Mouse (Mus musculus): ENCODE measurements around the gene H60b.
"Not testable (repeated sequence)": the region's sequence is repeated elsewhere in the genome, so short reads cannot be mapped to it uniquely, and the experiment has no call there.

The H60b gene

DNA sequence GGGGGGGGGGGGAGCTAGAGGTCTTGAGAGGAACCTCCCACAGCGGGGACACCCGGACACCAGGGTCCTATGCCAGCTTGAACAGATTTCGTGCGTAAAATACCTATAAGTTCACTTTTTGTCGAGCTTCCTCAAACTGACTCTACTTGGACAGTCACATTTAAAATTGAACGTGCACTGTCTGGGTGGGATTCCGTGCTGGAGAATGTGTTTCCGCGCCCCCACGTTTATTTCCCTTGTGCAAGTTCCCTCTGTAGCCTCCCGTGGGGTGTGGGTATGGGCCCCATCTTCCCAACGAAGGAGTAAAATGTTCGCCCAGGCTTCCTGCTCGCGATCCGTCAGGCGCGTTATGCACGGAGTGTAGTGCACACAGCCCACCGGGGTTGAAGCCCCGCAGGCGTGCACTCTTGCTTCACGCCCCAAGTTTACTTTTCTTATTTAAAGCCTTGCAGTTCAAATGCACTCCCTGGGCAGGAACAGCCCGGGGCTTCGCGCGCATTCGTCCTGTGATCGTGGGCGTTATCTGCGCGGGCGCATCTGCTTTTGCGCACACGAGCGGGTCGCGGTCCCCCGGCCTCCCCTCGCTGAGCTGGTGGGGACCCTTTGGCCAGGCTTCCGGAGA lies 115.4 kb downstream of the H60b start:
- no peak for DNase-seq (ENCODE audit: low spot score)

DNA sequence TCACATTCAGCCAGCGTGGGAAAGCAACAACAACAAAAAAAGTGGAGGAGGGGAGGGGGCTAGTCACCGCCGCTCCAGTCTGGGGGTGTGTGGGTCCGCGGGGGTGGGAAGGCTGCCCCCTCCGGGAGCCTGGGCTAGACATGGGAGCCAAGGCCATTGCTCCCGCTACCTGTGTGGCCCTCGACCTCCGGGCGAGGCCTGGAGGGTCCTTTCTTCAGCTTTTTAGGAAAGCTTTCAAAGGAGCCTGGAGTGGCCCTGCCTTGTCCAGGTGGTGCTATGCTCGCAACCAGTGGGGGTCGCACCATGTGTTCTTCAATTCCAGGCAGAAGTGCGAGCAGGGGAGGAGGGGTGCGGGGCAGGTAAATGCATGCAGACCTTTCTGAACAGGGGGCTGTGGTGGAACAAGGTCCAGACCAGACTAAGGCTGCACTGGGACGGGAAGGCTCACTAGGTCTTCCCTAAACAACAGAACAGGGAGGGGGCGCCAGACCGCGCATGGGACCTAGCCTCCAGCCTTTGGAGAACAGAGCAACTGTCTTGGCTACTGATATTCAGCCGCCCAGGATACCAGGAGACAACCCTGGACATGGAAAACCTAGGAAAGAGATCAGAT lies 116.2 kb downstream of the H60b start:
- no peak for DNase-seq (ENCODE audit: low spot score)

GRCm38 (mm10) chr10:22278468-22278867 lies 120.1 kb downstream of the H60b start:
- not testable (repeated sequence) for DNase-seq (ENCODE audit: low spot score)

DNA sequence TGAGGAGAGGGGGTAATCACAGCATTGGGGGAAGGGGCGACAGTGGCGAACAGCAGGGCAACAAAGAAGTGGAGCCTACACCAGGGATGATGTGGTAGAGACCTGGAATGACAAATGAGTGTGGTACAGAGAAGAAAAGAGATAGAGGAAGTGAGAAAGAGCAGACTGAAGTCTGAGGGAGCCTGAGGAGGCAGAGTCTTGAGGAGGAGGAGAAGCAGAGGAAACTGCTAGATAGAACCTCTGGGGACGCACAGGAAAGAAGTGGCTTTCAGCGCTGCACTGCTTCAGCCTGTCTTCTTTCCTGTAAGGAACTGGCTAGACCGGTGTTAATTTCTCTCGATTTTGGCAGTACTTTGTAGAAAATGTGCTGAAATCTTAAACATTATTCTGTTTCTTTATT lies 124.4 kb downstream of the H60b start:
- DNase-seq (ENCODE audit: low spot score) = no peak

DNA sequence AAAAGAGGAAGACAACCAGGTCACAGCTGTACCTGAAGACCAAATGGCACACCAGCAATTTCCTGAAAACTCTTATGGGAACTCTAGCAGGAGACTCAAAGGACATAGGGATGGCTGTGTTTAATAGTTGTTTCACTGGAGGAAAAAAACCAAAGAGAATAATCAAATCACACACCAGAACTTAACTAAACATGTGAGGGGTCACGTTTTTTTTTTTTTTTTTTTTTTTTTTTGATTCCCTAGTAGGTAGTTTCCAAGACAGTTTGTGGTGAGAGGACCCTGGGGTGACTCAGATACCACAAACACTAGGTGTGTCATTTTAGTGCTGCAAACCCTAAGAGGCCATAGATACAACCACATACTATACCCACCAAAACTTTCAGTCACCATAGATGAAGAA lies 137.3 kb downstream of the H60b start:
- DNase-seq (ENCODE audit: low spot score) = no peak

DNA sequence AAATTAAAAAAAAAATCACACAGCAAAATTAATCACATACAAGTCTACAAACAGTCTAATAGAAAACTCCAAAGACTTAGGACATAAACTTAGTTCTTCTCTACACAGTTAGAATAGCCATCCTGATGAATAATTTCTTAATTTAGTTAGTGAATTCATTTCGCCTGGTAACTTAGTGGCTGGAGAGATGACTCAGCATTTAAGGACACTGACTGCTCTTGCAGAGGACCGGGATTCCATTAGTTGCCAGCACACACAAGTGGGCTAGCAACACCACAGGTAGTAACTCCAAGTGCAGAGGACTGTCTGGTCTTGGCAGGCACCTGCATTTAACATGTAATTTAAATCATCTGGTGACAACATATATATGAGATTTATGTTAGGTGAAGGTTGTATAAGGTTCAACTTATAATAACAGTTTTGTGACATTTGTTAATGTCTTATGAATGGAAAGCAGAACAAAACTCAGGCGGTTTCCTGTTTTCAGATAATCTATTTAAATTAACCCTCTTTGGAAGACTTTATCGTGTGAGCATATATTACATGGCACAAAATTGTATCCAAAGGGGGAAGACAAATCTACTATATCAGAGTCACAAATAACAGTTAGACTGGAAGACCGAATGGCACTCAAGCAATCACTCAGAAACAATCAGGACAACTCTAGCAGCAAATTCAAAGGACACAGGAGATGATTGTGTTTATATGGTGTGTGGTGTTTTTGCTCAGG lies 138.8 kb downstream of the H60b start:
- DNase-seq (ENCODE audit: low spot score) = no peak

- DNase-seq (ENCODE audit: low spot score) = no peak
These were observed 139.5 kb downstream of the H60b start for GRCm38 (mm10) chr10:22297766-22298461.

- DNase-seq (ENCODE audit: low spot score) = no peak
These were observed 140.9 kb downstream of the H60b start for GRCm38 (mm10) chr10:22299324-22299723.

GRCm38 (mm10) chr10:22301641-22302040 lies 143.3 kb downstream of the H60b start:
- no peak for DNase-seq (ENCODE audit: low spot score)

GRCm38 (mm10) chr10:22302344-22303057 lies 144.1 kb downstream of the H60b start:
- DNase-seq (ENCODE audit: low spot score) = no peak

DNA sequence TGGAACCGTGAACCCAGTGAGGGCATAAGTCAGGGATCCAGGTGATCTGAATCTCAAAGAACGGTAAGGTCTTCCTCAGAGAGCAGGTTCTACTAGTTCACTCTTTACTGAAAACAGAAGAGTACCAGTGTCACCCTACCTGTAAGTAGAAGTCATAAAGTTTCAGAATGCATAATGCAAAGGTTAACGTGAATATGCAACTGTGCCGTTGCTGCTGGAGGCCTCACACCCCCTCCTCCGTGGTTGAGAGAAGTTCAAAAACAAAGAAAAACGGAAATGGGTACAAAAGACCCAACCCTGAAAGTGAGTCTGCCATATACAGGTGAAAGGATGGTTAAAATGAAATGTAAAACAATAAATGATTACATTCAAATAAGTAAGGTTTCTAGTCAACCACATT lies 145.3 kb downstream of the H60b start:
- DNase-seq (ENCODE audit: low spot score) = no peak

DNA sequence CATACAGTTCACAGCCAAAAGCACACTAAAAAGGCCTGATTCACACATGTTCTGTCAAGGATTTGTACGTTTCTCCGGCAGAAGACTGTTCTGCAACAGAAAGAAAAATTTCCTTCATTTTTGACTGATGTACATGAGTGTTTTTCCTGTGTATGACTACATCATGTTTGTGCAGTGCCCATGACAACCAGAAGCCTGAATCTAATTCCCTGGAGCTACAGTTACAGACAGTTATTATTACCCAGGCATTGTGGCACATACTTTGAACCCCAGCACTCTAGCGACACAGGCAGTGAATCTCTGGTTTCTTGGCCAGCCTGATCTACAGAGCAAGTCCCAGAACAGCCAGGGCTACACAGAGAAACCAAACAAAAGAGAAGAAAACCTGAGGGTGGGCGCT lies 147.4 kb downstream of the H60b start:
- no peak for DNase-seq (ENCODE audit: low spot score)

DNA sequence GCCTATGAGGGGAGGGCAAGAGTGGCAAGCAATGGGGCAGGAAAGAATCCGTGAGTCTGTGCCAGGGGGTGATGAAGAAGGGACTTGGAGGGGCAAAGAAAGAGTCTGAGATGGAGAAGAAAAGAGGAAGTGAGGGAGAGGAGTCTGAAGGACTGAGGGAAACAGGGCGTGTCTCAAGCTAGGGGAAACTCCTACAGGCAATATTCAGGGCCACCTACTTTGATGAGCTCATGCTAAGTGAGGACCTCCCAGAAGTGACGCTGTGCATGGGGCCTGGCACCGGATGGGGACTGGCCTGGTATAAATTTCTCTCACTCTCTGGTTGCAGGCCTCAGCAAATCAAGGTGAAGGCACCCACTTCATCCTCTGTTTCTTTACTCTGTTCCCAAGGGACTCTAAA lies 148.1 kb downstream of the H60b start:
- DNase-seq (ENCODE audit: low spot score) = no peak

GRCm38 (mm10) chr10:22308221-22308620 lies 149.8 kb downstream of the H60b start:
- no peak for DNase-seq (ENCODE audit: low spot score)

DNA sequence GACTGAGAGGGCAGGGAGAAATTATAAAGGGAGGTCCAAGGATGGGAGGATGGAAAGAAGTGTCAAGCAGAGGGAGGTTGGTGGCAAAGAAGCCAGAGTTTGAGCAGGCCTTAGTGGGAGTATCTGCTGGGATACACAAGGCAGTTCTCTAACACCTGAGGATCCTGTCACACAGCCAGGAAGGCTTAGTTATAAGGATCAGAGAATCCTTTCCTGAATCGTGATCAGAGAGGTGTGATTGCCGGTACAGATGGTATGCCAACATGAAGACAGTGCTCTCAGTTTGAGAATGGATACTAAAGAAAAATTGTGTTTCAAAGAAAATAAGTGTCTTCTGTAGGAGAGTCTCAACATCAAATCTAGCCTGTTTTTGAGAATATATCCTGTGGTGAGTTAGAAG lies 164.5 kb downstream of the H60b start:
- no peak for DNase-seq (ENCODE audit: low spot score)
